18 mouse cellular contexts compared by ENCODE assay signal in the genomic region with DNA sequence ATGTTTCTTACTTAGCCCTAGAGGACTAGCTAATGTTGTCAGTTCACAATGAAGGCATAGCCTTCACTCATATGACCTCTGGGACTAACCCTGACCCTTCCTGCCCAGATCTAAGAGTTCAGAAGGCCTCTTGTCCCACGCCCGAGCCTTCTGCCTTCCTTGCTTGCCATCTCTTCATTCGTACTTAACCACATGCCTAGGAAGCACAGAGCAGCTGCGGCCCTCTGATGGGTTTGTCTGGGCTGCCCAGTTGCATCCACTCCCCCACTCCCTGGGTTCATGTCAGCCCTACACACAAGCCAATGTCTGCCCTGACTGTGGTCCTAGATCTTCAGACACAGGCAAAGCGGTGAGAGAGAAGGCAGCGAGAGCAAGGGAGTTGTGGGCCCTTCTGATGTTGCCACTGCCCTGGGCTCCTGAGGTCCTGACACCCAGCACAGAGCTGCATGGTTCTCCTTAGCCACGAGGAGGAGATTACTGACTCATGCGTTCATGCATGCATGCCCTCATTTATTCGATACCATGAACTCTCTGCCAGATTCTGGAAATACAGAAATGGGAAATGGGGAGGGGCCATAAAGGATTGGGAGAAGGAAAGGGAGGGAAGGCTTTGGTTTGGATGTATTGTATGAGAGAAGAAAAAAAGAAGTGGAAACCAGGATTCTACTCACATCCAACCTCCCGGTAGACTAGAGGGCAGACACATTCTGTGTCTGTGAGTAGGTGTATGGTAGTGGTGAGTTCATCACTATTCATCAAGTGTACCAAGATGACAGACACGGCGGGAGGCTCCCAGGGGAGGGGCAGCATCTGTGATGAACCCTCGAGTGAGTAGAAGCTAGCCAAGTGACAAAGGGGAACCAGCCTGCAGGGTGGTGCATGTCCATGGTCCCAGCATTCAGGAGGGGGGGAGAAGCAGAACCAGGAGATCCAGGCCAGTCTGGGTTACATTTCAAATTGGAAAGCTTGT. TPM values are rescaled to one million over a fixed set of nuclear protein-coding genes. Genes with fewer than 3 reads are reported as not detected.
DNase-seq lines count a peak whose midpoint lies in the region; ATAC-seq lines count a peak whose summit lies in the region.
"Had no signal": no experiment of that assay in that cellular context is flagged by ENCODE, and none has a peak within 500 bp of the region (broad histone marks: within the 10 kb centered on the region; RNA-seq: fewer than 3 reads in every experiment).

No protein-coding gene starts in this region.

- H3K4me2 ChIP-seq in heart, embryonic 14.5 days (ENCODE audit: low read length): no peak overlapping the region
- H3K4me2 ChIP-seq in embryonic facial prominence, embryonic 15.5 days (replicated peaks): no peak overlapping the region
- H3K4me2 ChIP-seq: hindbrain, embryonic 12.5 days; liver, embryonic 13.5 days; midbrain, embryonic 13.5 days; neural tube, embryonic 13.5 days had no signal

- H3K9ac ChIP-seq in heart, embryonic 14.5 days (ENCODE audit: low read length): peak overlapping the region; percentile 30; the same call in 1 of the 2 replicates
- H3K9ac ChIP-seq in embryonic facial prominence, embryonic 15.5 days: no peak overlapping the region
- H3K9ac ChIP-seq: hindbrain, embryonic 12.5 days; liver, embryonic 13.5 days; midbrain, embryonic 13.5 days; neural tube, embryonic 13.5 days had no signal

- H3K27ac ChIP-seq in heart, embryonic 14.5 days (replicated peaks in 1 of 2; ENCODE audit: control insufficient read depth in 1 of 2, insufficient read depth in 1 of 2, low read depth in 2 of 2, low read length in 2 of 2): peak overlapping the region; percentile 70
- peak overlapping the region; percentile 55 for H3K27ac ChIP-seq in embryonic facial prominence, embryonic 15.5 days (replicated peaks)
- H3K27ac ChIP-seq: hindbrain, embryonic 12.5 days; liver, embryonic 13.5 days; midbrain, embryonic 13.5 days; neural tube, embryonic 13.5 days had no signal

- no peak overlapping the region for H3K4me3 ChIP-seq in heart, embryonic 14.5 days (ENCODE audit: control insufficient read depth in 1 of 2, insufficient read depth in 1 of 2, low read depth in 1 of 2, low read length in 2 of 2)
- no peak overlapping the region for H3K4me3 ChIP-seq in embryonic facial prominence, embryonic 15.5 days (replicated peaks)
- H3K4me3 ChIP-seq: hindbrain, embryonic 12.5 days; liver, embryonic 13.5 days; midbrain, embryonic 13.5 days; neural tube, embryonic 13.5 days had no signal

- no peaks in the 10 kb centered on the region for H3K36me3 ChIP-seq in heart, embryonic 14.5 days (ENCODE audit: control insufficient read depth, insufficient read depth, low read length)
- H3K36me3 ChIP-seq in embryonic facial prominence, embryonic 15.5 days: no peaks in the 10 kb centered on the region
- H3K36me3 ChIP-seq: hindbrain, embryonic 12.5 days; liver, embryonic 13.5 days; midbrain, embryonic 13.5 days; neural tube, embryonic 13.5 days had no signal

- no peak for DNase-seq in heart, postnatal 25 days (ENCODE audit: low spot score)
- peak; percentile 32 to 47 for DNase-seq in spleen, postnatal 36 days (ENCODE audit: low spot score in 2 of 2)
- DNase-seq in spleen, postnatal 4 days (ENCODE audit: low spot score in 2 of 2): no peak
- DNase-seq in urinary bladder, postnatal 36 days (ENCODE audit: low spot score in 2 of 2): no peak
- no peak for DNase-seq in right cerebral cortex, postnatal 14 days
- no peak for DNase-seq in lung, postnatal 4 days
- DNase-seq: adrenal gland, adult 8-10 months; cerebellum, adult 9-10 months; kidney, postnatal 25 days; liver, embryonic 13.5 days; lung, postnatal 10 days; thymus, adult 18-20 months had no signal

- intact Hi-C loops in heart, postnatal 25 days (cut with DNase I): no loop called here

- ATAC-seq in heart, embryonic 14.5 days (ENCODE audit: insufficient number of reproducible peaks, insufficient read depth, low FRiP score, low read depth): no peak
- ATAC-seq in embryonic facial prominence, embryonic 15.5 days (ENCODE audit: insufficient number of reproducible peaks, low FRiP score, low TSS enrichment, low read depth): no peak
- ATAC-seq: intestine, postnatal 0 days; midbrain, embryonic 13.5 days had no signal

- H3K9me3 ChIP-seq in heart, embryonic 14.5 days (ENCODE audit: control insufficient read depth, low read length): 0 out of 2 replicates have a peak, but pooled peaks cover 3% of the 10 kb centered on the region
- H3K9me3 ChIP-seq in embryonic facial prominence, embryonic 15.5 days (replicated peaks): no peaks in the 10 kb centered on the region
- H3K9me3 ChIP-seq: hindbrain, embryonic 12.5 days; liver, embryonic 13.5 days; midbrain, embryonic 13.5 days; neural tube, embryonic 13.5 days had no signal

- H3K4me1 ChIP-seq in heart, embryonic 14.5 days (ENCODE audit: control insufficient read depth in 2 of 2, insufficient read depth in 2 of 2, low read length in 2 of 2): peaks cover 21 to 31% of the 10 kb centered on the region in 2 experiments
- H3K4me1 ChIP-seq in embryonic facial prominence, embryonic 15.5 days: peaks cover 44% of the 10 kb centered on the region

- 73% methylated on average over 13 of the region's 13 CpGs for WGBS in heart, embryonic 14.5 days
- WGBS in embryonic facial prominence, embryonic 15.5 days: 63% methylated on average over 13 of the region's 13 CpGs

- no peaks in the 10 kb centered on the region for H3K27me3 ChIP-seq in heart, embryonic 14.5 days (ENCODE audit: control insufficient read depth, insufficient read depth, low read length)
- no peaks in the 10 kb centered on the region for H3K27me3 ChIP-seq in embryonic facial prominence, embryonic 15.5 days
- H3K27me3 ChIP-seq: hindbrain, embryonic 12.5 days; midbrain, embryonic 13.5 days; neural tube, embryonic 13.5 days had no signal

RNA-seq across cellular contexts. Expression of a gene that starts 51.0 kb away (rescaled TPM):
- polyA plus RNA-seq in heart, embryonic 14.5 days (2014; fragmentation: Nextera tagmentation; extraction: Ambion mirVana): 4.3 and 5.8 TPM in 2 replicates
- 1 to 10 TPM; 7.3 TPM for total RNA-seq in heart, postnatal 25 days (2021)
- 5.6 and 5.8 TPM in 2 replicates for polyA plus RNA-seq in embryonic facial prominence, embryonic 15.5 days (2015; fragmentation: Nextera tagmentation; extraction: Ambion mirVana)

RNA-seq across cellular contexts. Expression of a gene that starts 57.3 kb away (rescaled TPM):
- 168 and 169 TPM in 2 replicates for polyA plus RNA-seq in heart, embryonic 14.5 days (2014; fragmentation: Nextera tagmentation; extraction: Ambion mirVana)
- total RNA-seq in heart, postnatal 25 days (2021): 10 to 100 TPM; 13.4 to 17.8 TPM
- polyA plus RNA-seq in embryonic facial prominence, embryonic 15.5 days (2015; fragmentation: Nextera tagmentation; extraction: Ambion mirVana): 208 and 233 TPM in 2 replicates

Comparison
In these comparisons a context has a peak if more than half of its experiments do, and no peak if none do; other contexts are left out.
1. DNase-seq: peak in spleen, postnatal 36 days (2 of 2); none in heart, postnatal 25 days (single experiment), spleen, postnatal 4 days (0 of 2), urinary bladder, postnatal 36 days (0 of 2), right cerebral cortex, postnatal 14 days (single experiment) and lung, postnatal 4 days (0 of 2).